Mouse (Mus musculus) embryonic fibroblast, embryonic 13.5 days (primary cell): ENCODE data around the gene Shc1. TPM values are rescaled to one million over a fixed set of nuclear protein-coding genes. Genes with fewer than 3 reads are reported as not detected.
A peak's percentile ranks its signal among the peaks of the same experiment; 100 is the strongest.

Experiments used
- H3K27ac ChIP-seq: 2 replicates; pipeline ENCODE4 v1.5.1; 2012; ENCODE audit warnings: low read length, control low read depth, inconsistent platforms; ENCODE audit not compliant: insufficient read depth
- H3K4me1 ChIP-seq: 2 replicates; pipeline ENCODE4 v1.6.1; 2011; ENCODE audit warnings: low read length; ENCODE audit not compliant: control insufficient read depth, insufficient read depth
- H3K4me3 ChIP-seq: 2 replicates; pipeline ENCODE4 v1.5.1; 2011; ENCODE audit warnings: mild to moderate bottlenecking, control low read depth, low read length; ENCODE audit not compliant: insufficient read depth
- CTCF ChIP-seq: IDR thresholded peaks from 2 replicates; pipeline ENCODE4 v1.5.1; 2011; ENCODE audit warnings: mild to moderate bottlenecking, control low read depth, low read length, moderate library complexity, borderline replicate concordance; ENCODE audit not compliant: insufficient read depth
- POLR2A ChIP-seq: IDR thresholded peaks from 2 replicates; pipeline ENCODE4 v1.6.1; 2011; ENCODE audit warnings: low read depth, mild to moderate bottlenecking, control low read depth, low read length, moderate library complexity
- polyA plus RNA-seq: library from polyadenylated mRNA; stranded (reverse); fragments of >200 nt; gene quantifications from 2 replicates; pipeline ENCODE4 v1.2.4, GENCODE M21; 2011; ENCODE audit warnings: low read depth; ENCODE audit not compliant: missing spikeins, insufficient read length

The Shc1 gene
- polyA plus RNA-seq: 224 and 227 TPM in 2 replicates

DNA sequence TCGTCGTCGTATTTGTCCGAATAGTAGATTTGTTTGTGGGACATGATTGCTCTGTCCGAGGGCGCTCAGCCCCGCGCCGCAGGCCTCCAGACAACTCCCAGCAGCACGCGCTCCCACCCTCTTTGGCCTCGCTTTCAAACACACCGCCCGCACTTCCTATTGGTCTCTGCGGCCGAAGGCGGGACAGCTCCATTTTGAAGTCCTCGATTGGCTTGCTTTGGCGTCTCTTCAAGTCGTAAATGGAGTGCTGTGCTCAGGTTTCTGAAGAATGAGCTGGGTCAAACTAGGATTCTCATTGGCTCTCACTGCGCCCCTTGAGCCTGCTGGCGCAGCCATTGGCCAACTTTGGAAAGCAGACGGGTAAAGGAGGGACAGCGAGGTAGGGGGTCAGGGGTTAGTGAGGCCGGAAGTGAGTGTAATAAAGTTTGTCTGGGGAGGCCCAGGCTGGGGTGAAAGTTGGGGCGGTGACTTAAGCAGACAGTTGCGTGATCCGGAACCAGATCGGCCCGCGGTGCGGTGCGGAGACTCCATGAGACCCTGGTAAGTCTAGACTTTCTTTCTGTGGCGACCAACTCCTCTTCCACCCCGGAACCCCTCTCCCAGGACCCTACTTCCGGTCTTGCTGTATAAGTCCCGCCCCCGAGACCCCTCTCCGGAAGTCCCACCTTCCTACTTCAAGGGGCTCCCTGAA lies at the start of gene Shc1, which contains the start of gene Cks1b:
Shc1 (plus strand) TSS at position 274 of the 691 bp plus-strand sequence.
Cks1b (minus strand) TSS at position 214 of the 691 bp plus-strand sequence.
- peak within 1 kb of the TSS; percentile 95 for H3K4me3 ChIP-seq
- peak; percentile 39 for TF ChIP-seq POLR2A
- TF ChIP-seq CTCF: no peak
- 0 out of 2 replicates have a peak, but pooled peaks cover 4% of the 10 kb centered on the region for H3K4me1 ChIP-seq
- H3K27ac ChIP-seq: peak within 1 kb of the TSS; percentile 99

DNA sequence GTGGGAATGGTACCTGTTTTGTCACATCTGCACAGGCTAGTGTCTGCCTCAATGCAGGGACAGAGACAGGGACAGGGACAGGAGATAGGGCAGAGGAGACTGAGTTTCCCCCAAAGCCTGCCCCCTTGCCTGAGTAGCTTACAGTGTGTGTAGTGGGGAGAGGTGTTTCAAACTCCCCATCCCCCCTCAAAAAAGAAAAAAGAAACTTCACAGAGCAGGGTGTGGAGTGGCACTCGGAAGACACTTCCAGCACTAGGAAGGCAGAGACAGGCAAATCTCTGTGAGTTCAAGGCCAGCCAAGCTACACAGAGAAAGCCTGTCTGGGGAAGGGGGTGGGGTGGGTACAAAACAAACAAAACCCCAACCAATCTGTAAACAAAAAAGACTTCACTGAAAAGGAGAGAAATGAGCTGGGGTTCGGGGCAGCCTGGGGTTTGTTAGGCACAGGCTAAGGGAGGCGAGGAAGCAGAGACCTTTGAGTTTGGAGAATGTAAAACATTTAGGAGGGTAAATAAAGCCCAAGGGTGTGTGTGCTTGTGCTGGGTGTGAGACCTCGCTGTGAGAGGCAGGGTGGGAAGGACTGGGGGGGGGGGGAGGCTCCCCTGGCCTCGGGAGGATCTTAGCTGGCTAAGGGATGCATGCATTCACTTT lies 44.5 kb upstream of the Shc1 start:
- H3K27ac ChIP-seq: no peak overlapping the region
- 0 out of 2 replicates have a peak, but pooled peaks cover under 1% of the 10 kb centered on the region for H3K4me1 ChIP-seq
- H3K4me3 ChIP-seq: no peak overlapping the region
- TF ChIP-seq CTCF (no peak), POLR2A (no peak)

DNA sequence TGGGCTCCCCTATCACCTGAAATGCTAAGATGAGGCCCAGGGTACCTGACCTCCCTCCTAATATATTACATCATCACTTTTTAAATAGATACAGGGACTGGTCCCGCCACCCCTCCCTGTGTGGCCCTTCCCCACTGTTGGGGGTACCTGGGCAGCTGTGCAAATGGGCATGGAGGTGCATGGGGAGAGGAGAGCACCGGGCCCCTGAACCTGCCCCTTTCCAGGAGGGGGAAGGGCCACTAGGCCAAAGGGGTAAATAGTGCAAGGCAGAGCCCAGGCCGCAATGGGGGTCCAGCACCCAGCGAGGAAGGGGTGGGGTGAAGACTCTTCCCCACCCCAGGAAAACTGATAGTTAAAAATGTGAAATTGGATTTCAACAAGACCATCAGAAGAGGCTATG lies 40.4 kb upstream of the Shc1 start:
- Histone ChIP-seq H3K27ac (no peak overlapping the region), H3K4me3 (no peak overlapping the region), H3K4me1 (0 out of 2 replicates have a peak, but pooled peaks cover 7% of the 10 kb centered on the region)
- no peak for TF ChIP-seq POLR2A
- TF ChIP-seq CTCF: no peak

DNA sequence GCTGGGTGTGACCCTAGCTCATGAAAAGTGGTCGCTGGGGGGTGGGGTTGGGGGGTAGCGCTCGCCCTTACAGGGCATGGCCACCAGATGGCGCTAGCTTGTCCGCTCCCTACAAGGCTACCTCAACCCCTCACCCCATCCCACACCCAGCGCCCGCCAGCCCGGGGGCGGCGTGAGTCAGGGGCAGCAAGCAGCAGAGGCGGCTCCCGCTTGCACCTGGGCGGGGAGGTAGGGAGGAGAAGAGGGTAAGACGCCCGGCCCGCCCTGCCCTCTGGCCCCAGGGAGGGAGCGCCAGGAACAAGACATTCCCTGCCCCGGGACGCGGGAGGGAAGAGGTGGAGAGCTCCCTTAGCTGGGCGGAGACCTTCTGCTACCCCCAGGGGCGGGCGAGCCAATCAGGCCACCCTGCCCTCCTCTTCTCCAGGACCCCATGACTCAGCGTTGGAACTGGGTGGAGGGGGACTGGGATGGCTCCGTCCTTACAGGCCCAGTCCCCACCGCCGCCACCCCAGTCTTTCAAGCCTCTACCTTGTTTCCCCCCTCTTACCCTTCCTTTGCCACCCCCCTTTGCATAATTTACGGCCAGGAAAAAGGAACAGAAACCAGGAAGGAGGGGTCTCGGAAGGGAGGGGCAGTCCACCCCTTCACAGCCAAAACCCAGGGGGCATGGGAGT lies 39.7 kb upstream of the Shc1 start:
- Histone ChIP-seq H3K27ac (no peak overlapping the region), H3K4me3 (no peak overlapping the region), H3K4me1 (0 out of 2 replicates have a peak, but pooled peaks cover 7% of the 10 kb centered on the region)
- TF ChIP-seq CTCF: peak; percentile 86
- TF ChIP-seq POLR2A: peak; percentile 39

DNA sequence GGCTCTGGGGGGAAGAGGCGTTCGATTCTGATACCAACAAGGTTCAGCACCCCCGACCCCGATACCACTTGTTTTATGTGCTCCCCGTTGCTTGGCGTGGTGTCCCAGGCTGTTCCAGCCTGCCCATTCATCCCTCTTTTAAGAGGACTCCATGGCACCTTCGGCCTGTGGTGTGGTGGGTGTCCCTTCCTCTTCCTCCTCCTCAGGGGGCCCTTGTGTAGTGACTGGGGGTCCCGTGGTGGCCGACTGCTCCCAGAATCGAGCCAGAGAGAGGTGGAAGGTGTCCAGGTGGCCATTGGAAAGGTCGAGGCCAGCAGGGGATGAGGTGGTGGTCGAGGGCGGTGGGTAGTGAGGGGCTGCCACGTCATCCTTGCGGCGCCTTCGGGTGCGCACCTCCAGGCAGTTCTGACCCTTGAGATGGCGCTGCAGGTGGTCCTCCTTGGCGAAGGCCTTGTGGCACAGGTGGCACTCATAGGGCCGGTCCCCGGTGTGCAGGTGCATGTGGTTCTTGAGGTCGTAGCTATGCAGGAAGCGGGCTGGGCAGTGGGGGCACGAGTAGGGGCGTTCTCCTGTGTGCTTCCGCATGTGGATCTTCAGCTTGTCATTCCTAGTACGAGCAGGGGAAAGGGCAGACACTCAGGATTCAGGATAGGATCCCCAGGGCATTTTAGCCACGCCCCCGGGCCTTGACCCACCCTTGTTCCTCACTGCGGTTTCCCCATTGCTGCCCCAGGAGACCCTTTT lies 38.7 kb upstream of the Shc1 start:
- Histone ChIP-seq H3K27ac (no peak overlapping the region), H3K4me1 (0 out of 2 replicates have a peak, but pooled peaks cover 7% of the 10 kb centered on the region), H3K4me3 (no peak overlapping the region)
- TF ChIP-seq POLR2A (no peak), CTCF (no peak)

DNA sequence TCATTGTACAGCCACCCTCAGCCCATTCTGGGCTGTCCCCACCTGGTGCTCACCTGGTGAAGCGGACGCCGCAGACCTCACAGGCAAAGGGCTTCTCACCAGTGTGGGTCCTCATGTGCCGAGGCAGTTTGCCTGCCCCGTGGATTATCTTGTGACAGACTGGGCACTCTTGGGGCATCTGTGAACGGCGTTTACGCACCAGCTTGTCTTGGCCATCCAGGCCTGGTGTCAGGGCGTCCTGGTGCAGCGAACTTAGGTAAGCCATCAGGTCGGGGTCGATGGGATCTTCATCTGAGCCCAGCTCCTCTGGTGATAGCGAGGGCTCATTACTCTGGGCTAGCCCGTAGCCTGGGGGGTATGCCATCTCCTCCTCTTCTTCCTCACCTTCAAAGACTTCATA lies 38.0 kb upstream of the Shc1 start:
- no peak overlapping the region for H3K4me3 ChIP-seq
- H3K4me1 ChIP-seq: 0 out of 2 replicates have a peak, but pooled peaks cover 7% of the 10 kb centered on the region
- no peak overlapping the region for H3K27ac ChIP-seq
- TF ChIP-seq CTCF (no peak), POLR2A (no peak)

DNA sequence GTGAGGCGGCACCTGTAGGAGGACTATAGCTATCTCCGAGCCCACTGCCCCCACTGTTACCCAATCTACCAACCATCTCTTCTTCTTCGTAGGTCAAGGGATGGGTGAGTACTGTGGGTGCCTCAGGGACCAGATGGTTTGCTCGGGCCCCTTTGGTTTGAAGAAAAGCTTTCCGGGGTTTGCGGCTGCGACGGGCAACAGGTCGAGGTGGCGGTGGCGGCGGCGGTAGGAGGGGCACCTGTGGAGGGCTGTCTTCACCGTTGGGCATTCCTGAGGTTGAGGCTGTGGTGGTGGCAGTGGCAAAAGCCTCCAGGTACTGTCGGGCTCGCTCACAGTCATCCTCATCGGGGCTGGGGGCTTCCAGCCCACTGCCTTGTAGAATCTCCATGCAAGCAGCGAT lies 37.5 kb upstream of the Shc1 start:
- Histone ChIP-seq H3K27ac (no peak overlapping the region), H3K4me1 (0 out of 2 replicates have a peak, but pooled peaks cover 7% of the 10 kb centered on the region), H3K4me3 (no peak overlapping the region)
- TF ChIP-seq POLR2A (no peak), CTCF (no peak)

DNA sequence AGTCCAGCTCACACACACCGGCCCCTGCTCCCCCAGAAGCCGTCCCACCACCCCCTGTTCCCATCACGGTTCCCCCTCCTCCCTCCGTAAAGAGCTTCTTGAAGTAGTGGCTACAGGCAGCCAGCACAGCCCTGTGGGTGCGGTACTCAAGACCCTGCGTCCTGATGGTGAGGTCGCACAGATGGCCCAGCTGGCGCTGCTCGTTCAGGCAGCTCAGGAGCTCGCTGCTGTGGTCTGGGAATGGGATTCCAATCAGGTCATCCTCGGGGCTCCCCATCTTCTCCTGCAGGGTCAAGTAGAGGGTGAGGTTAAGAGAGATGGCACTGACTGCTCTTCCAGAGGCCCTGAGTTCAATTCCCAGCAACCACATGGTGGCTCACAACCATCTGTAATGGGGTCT lies 37.0 kb upstream of the Shc1 start:
- no peak overlapping the region for H3K27ac ChIP-seq
- TF ChIP-seq CTCF (no peak), POLR2A (no peak)
- 0 out of 2 replicates have a peak, but pooled peaks cover 7% of the 10 kb centered on the region for H3K4me1 ChIP-seq
- no peak overlapping the region for H3K4me3 ChIP-seq

DNA sequence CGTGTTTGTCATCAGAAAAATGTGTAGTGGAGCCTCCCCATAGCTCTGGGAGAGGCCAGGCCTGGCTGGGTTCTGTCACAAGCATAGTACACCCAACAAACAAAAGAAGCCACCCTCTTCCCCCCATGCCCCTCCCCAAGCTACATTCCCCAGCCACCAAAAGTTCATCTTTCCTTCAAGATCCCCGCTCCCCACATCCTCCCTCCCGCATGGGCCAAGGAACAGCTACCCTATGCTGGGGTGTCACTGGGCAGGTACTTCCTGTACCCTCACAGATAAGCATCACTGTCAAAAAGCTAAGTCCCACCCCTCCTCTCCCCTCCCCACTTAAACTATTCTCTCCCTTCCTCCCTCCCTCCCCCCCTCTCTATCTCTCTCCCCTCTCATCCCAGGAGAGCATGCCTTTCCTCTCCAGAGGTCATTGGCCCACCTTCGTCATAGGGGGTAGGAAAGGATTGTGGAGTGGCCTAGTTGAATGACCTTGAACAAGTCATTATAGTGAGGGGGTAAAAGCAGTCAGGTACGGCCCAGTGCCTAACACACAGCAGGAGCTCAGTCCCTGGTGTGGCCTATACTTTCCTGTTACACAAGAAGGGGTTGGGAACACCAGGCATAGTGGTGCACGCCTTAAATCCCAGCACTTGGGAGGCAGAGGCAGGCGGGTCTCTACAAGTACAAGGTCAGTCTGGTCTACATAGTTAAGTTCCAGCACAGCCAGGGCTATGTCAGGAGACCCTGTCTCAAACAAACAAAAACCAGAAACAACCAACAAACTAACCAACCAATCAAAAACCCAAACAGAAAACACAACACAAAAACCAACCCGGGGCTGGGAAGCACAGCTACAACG lies 36.0 kb upstream of the Shc1 start:
- H3K4me1 ChIP-seq: 0 out of 2 replicates have a peak, but pooled peaks cover 7% of the 10 kb centered on the region
- TF ChIP-seq POLR2A (no peak), CTCF (no peak)
- no peak overlapping the region for H3K4me3 ChIP-seq
- no peak overlapping the region for H3K27ac ChIP-seq
